Mouse (Mus musculus): ENCODE measurements around the gene Amdhd2. TPM values are rescaled to one million over a fixed set of nuclear protein-coding genes. Genes with fewer than 3 reads are reported as not detected.
A peak's percentile ranks its signal among the peaks of the same experiment; 100 is the strongest.

Gene Amdhd2
- 35.6 and 41.2 TPM in 2 replicates for polyA plus RNA-seq (2016; fragmentation: Nextera tagmentation; extraction: Ambion mirVana)

DNA sequence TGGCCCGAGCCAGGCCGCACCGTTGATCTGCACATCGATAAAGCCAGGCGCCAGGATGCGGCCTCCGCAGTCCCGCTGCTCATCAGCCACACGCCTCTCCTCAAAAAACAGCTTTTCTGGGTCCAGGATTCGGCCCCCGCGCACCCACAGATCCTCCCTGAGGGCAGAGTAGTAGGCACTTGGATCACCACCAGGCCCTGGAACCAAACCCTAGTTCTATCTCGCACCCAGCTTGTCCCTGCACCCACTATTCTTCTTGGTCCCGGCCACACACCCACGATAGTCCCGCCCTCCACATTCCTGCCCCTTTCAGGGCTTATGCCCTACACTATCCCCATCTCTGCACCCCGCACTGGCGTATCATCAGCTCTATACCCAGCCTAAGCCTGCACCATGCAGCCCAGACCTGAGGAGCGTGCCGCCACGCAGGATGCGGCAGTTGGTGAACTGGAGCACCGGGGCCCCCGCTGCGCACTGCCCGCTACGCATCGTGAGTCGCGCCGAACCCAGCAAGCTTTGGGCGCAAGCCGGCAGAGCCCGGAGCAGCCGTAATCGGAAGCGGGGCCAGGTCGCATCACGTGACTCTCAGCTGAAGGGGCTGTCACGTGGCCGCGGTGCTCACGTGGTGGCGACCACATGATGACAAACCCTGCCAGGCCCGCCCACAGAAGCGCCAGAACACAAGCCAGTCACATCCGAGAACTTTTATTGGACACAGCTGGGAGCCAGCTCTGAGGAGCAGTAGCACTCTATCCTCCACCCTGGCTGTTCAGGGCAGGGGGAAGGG, at the start of gene Amdhd2:
Amdhd2 (minus strand) TSS at position 591 of the 787 bp plus-strand sequence.
- 1% methylated on average over 47 of the region's 47 CpGs for whole genome bisulfite sequencing
- Histone ChIP-seq H3K4me3 (peak within 1 kb of the TSS; percentile 81), H3K9ac (peak within 1 kb of the TSS; percentile 84), H3K27ac (peak within 1 kb of the TSS; percentile 87), H3K4me1 (peaks cover 21% of the 10 kb centered on the region), H3K9me3 (replicated peaks) (no peaks in the 10 kb centered on the region), H3K4me2 (replicated peaks) (peak within 1 kb of the TSS; percentile 97), H3K27me3 (no peaks in the 10 kb centered on the region), H3K36me3 (peaks cover 14% of the 10 kb centered on the region; the same call in 1 of the 2 replicates)
- peak; percentile 93 for ATAC-seq (ENCODE audit: low FRiP score)

DNA sequence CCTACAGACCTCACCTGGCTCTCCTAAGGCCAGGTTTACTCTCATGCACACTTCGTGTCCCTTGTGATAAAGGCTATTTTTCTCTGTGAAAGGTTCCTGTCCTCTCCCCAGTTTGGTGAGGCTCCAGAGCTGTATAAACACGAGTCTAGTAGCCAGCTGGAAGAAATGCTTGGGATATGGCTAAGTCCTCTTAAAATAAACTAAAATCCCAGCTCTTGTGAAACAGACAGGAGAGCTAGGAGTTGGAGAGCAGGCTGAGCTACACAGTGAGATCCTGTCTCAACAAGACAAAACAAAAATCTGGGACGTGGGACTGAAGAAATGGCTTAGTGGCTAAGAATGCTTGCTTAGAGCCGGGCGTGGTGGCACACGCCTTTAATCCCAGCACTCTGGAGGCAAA, 49.6 kb upstream of the Amdhd2 start:
- peaks cover 32% of the 10 kb centered on the region for H3K36me3 ChIP-seq
- H3K4me2 ChIP-seq (replicated peaks), result no peak overlapping the region
- H3K4me3 ChIP-seq, result no peak overlapping the region
- H3K4me1 ChIP-seq, result peaks cover 43% of the 10 kb centered on the region
- WGBS, result 81% methylated on average over 6 of the region's 6 CpGs
- no peak for ATAC-seq (ENCODE audit: low FRiP score)
- H3K27ac ChIP-seq, result no peak overlapping the region
- H3K27me3 ChIP-seq, result peaks cover 13% of the 10 kb centered on the region
- H3K9me3 ChIP-seq (replicated peaks), result no peaks in the 10 kb centered on the region
- no peak overlapping the region for H3K9ac ChIP-seq

DNA sequence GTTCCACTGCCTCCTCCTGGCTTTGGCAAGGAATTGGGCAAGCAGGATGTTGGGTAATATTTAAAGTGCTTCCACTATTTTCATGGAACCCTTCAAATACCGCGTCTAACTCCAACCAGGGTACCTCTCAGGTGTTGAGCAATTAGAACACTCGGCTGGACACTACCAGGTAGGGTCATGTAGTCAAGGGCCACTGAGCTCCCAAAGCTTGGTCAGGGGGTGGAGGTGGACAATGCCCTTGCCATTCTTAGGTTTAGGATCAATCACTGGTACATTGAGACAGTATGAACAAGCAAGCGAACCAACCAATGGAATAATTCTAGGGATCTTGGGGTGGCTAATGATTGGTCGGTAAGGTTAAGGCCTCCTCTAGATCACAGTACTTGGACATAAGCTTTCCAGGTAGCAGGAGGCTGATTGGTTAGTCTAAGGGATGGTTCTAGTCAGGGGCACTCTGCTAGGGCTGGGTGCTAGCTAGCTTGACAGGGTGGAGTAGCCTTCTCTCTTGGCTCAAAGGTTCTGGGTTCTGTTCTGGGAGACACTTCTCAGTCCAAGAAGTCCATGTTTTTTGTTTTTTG, 49.0 kb upstream of the Amdhd2 start:
- no peak overlapping the region for H3K27ac ChIP-seq

DNA sequence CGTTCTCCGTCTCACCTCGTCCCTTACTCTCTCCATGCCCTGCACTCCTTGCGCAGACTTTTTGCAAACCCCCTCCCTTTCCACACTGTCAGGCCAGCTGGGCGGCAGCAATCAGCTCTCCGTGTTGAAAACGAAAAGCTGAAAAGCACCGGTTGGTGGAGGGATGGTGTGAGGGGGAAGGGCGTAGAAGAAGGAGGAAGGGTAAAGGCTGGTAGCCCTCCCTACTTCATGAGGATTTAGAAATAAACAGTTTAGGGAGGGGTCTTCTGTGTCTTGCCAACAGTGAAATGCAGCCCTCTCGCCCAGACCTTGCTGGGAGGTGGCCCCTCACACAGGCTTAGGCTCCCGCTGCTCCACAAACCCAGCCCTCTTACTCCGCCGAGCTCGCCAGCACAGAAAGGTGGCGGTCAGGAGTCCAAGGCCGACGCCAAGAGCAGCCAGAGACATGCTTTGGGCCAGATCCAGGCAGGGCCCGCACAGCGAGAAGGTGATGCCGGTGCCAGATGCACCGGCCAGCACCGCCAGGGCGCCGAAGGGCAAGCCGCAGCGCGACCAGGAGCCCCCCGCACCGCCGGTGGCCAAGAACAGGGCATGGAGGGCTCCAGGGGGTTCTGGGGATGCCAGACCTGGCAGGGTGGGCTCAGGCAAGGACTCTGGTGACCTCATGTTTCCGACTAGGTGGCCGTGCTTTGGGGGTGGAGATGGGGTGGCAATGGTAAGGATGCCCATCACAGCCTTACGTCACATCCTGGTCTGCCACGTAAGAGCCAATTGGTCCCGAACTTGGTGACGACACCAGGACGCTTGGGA, 48.3 kb upstream of the Amdhd2 start:
- no peaks in the 10 kb centered on the region for H3K9me3 ChIP-seq (replicated peaks)
- H3K27me3 ChIP-seq, result peaks cover 27% of the 10 kb centered on the region
- H3K4me3 ChIP-seq, result peak overlapping the region; percentile 53
- peak overlapping the region; percentile 80 for H3K9ac ChIP-seq
- H3K4me1 ChIP-seq, result peaks cover 56% of the 10 kb centered on the region
- WGBS, result 2% methylated on average over 37 of the region's 37 CpGs
- H3K4me2 ChIP-seq (replicated peaks), result peak overlapping the region; percentile 96
- ATAC-seq (ENCODE audit: low FRiP score), result peak; percentile 29; the same call in 1 of the 2 replicates
- peak overlapping the region; percentile 79 for H3K27ac ChIP-seq
- peaks cover 19% of the 10 kb centered on the region for H3K36me3 ChIP-seq

More for the DNA sequence above, 49.0 kb upstream of the Amdhd2 start:
- Histone ChIP-seq H3K27me3 (peaks cover 20% of the 10 kb centered on the region), H3K4me3 (peak overlapping the region; percentile 53), H3K4me2 (replicated peaks) (peak overlapping the region; percentile 96), H3K9ac (no peak overlapping the region), H3K36me3 (peaks cover 26% of the 10 kb centered on the region), H3K4me1 (peaks cover 50% of the 10 kb centered on the region), H3K9me3 (replicated peaks) (no peaks in the 10 kb centered on the region)
- ATAC-seq (ENCODE audit: low FRiP score), result 0 out of 2 replicates have a peak, but pooled peaks have one; percentile 1
- WGBS, result 29% methylated on average over 5 of the region's 5 CpGs

DNA sequence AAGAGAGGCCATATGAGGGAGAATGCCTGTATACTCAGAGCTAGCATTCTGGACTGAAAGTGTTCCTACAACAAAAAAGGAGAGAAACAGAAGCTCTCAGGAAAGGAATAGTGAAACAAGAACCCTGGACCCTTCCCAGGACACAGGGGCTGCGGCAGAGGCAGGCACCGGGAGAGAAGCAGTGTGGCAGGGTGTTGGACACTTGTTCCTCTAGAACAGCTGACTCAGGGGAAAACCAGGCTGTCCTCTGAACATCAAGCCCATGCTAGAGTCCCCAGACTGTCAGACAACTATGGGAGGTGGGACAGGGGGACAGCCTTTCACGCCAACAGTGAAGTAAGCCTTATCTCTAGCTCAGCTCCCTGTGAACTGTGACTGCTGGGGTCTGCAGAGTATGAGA, 47.0 kb upstream of the Amdhd2 start:
- Histone ChIP-seq H3K4me2 (replicated peaks) (peak overlapping the region; percentile 96; the same call in 1 of the 2 replicates), H3K9ac (no peak overlapping the region), H3K4me3 (no peak overlapping the region), H3K27ac (peak overlapping the region; percentile 60), H3K36me3 (peaks cover 7% of the 10 kb centered on the region), H3K27me3 (peaks cover 31% of the 10 kb centered on the region), H3K4me1 (peaks cover 69% of the 10 kb centered on the region), H3K9me3 (replicated peaks) (no peaks in the 10 kb centered on the region)
- ATAC-seq (ENCODE audit: low FRiP score), result no peak
- WGBS, result 71% methylated on average over 3 of the region's 3 CpGs

DNA sequence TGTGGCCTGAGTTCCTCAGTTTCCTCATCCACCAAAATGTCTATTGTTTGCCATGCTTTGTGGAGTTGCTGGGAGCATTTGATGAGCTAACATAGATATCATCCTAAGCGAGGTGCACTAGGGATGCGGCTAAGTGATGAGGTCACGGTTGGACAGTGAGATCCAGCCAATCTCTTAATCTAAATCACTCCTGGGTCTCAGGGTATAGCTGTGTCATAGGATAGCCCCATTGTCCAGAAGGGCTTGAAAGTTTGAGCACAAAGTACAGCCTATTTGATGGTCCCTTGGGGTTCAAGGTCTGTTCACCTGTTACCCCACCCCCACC, 46.3 kb upstream of the Amdhd2 start:
- peak overlapping the region; percentile 86 for H3K27ac ChIP-seq
- H3K36me3 ChIP-seq, result no peaks in the 10 kb centered on the region
- no peaks in the 10 kb centered on the region for H3K9me3 ChIP-seq (replicated peaks)
- H3K9ac ChIP-seq, result no peak overlapping the region
- H3K4me3 ChIP-seq, result 0 out of 2 replicates have a peak overlapping the region, but pooled peaks have one; percentile 71
- H3K4me1 ChIP-seq, result peaks cover 73% of the 10 kb centered on the region
- H3K27me3 ChIP-seq, result peaks cover 31% of the 10 kb centered on the region
- ATAC-seq (ENCODE audit: low FRiP score), result no peak
- WGBS, result 68% methylated on average over 3 of the region's 3 CpGs
- peak overlapping the region; percentile 90; the same call in 1 of the 2 replicates for H3K4me2 ChIP-seq (replicated peaks)

DNA sequence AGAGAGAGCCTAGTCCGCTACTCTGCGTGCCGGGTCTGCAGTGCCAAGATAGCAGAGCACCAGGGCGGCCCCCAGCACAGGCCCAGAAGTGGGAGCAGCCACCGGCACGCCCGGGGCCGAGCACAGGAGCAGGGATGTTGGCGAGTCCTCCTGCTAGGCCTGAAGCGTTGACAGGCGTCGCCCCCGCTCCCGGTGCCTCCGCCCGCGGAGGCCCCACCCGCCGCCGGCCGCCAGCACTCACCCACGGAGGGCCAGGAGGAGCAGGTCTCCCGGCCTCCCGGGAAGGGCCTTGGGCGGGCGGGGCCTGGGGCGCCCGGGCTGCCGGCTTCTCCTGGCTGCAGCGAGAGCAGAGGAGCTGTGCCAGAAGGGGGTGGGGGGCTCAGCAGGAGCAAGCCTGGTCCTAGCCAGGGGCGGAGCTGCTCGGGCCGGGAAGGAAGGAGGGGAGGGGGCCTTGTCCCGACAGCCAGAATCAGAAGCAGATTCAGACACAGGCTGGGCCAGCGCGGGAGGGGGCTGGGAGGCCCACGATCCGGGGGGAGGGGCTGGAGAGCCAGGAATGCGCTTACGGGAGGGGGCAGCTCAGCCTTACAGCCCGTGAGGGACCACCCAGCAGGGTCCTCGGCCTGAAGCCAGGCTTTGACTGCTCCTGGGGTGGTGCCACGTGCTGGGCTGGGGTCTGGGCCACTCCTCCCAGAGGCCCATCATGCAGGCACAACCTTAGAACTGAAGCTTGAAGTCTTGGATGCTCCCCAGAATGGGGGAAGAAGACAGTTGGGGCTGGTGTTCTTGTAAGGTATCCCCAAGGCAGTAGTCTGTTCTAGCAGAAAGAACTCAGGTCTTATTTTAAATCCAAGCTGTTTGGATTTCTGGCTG, 45.7 kb upstream of the Amdhd2 start, which contains the start of gene Ntn3:
Ntn3 (minus strand) TSS at position 489 of the 873 bp plus-strand sequence.
- Histone ChIP-seq H3K36me3 (no peaks in the 10 kb centered on the region), H3K9ac (peak within 1 kb of the TSS; percentile 84), H3K4me2 (replicated peaks) (peak within 1 kb of the TSS; percentile 90), H3K4me1 (peaks cover 79% of the 10 kb centered on the region), H3K27ac (peak within 1 kb of the TSS; percentile 86), H3K4me3 (peak within 1 kb of the TSS; percentile 71), H3K9me3 (replicated peaks) (no peaks in the 10 kb centered on the region), H3K27me3 (peaks cover 31% of the 10 kb centered on the region)
- WGBS, result under 1% methylated on average over 39 of the region's 43 CpGs
- ATAC-seq (ENCODE audit: low FRiP score), result peak; percentile 32

DNA sequence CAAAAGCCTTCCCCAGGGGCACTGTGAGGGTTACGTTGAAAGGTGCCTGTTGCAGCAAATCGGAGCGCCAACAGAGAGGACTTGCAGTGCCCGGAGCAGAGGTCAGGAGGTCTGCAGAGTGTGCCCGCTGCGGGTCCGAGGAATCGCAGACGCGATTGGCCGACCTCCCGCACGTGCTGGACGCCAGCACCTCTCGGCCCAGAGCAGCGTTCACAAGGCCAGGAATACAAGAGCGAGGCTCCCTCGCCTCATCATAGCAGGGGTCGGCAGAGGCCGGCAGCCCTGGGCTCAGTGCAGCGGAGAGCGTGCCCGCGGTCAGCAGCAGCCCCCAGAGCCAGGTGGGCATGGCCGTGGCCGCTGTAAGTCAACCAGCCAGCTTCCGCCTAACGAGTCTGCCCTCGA, 45.1 kb upstream of the Amdhd2 start:
- 0 out of 2 replicates have a peak, but pooled peaks have one; percentile 0 for ATAC-seq (ENCODE audit: low FRiP score)
- Histone ChIP-seq H3K27me3 (peaks cover 31% of the 10 kb centered on the region), H3K36me3 (no peaks in the 10 kb centered on the region), H3K27ac (peak overlapping the region; percentile 86), H3K4me3 (peak overlapping the region; percentile 71), H3K9ac (peak overlapping the region; percentile 84), H3K4me2 (replicated peaks) (peak overlapping the region; percentile 90), H3K9me3 (replicated peaks) (no peaks in the 10 kb centered on the region), H3K4me1 (peaks cover 85% of the 10 kb centered on the region)
- 2% methylated on average over 29 of the region's 29 CpGs for WGBS

DNA sequence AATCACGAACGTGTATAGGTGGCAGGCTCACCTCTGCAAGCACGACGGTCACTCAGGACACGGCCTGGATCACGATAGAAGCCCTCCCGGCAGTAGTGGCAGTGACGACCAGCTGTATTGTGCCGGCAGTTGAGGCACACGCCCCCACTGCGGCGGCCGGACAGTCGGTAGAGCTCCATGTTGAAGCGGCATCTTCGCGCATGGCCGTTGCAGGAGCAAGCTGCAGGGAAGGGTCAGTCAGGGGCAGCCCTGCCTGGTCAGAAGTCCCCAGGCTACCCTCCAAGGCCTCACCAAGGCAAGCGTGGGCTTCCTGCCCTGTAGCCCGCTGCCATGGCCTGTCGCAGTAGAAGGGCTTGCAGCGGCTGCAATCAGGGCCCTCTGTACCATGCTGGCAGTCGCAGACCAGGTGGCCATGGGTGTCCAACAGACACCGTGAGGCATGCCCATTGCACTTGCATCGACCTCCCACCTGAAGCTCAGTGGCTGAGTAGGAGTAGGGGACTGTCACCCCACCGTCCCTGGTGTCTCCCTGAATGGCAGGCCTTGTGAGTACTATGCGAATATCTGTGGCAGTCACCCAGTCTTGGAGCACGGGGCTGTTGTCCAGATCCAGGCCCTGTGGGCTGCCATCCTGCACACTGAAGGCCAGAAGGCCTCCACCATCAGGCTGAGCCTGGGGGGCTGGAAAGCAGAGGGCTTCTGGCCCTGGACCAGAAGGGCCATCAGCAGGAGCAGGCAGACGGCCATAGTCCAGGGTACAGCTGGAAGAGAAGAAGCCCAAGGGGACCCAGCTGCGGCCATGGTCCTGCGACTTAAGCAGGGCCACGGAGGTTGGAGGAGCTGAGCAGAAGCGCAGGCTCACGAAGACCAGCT, 44.4 kb upstream of the Amdhd2 start:
- H3K27ac ChIP-seq, result peak overlapping the region; percentile 86
- ATAC-seq (ENCODE audit: low FRiP score), result no peak

DNA sequence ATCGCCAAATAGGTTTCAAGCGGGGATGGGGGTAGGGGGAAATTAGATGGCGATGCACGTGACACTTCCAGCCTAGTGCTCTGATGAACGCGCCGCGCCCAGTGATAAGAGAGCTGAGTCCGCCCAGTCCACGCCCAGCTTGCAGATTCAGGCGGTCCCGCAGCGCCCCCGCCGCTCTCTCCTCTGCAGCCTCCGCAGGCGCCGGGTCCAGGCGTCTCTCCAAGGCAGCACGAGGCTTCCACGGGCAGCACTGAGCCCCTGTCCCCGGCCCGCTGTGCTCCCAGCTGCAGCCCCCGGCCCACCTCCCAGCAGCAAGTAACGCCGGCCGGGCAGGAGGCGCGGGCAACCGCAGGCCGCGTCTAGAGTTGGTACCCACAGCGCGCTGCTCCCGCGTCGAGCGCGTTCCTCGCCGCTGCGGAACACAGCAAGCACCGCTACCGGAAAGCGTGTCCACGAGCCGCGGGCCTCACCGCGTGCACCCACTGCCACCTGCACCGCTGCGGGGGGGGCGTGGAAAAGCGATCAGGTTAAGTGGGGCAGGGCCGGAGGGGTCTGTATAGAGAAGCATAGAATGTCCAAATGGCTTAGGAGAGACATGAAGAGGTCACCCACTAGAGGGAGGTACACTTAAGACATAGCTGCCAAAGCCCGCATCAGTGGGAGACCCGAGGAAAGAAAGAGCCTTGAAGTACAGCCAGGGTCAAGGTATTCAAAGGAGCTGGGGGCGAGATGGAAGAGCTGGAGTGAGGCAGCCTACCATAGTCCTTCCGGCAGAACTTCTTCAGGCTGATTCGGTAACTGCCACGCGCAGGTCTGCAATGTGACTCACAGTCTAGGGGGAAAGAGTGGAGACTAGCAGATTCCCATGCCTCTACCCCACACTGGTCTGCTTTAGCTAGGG, 43.1 kb upstream of the Amdhd2 start:
- peaks cover 82% of the 10 kb centered on the region for H3K4me1 ChIP-seq

More for the DNA sequence above, 44.4 kb upstream of the Amdhd2 start:
- 54% methylated on average over 34 of the region's 34 CpGs for WGBS
- Histone ChIP-seq H3K9ac (peak overlapping the region; percentile 84), H3K4me2 (replicated peaks) (peak overlapping the region; percentile 90), H3K27me3 (peaks cover 31% of the 10 kb centered on the region), H3K4me1 (peaks cover 90% of the 10 kb centered on the region), H3K9me3 (replicated peaks) (no peaks in the 10 kb centered on the region), H3K4me3 (peak overlapping the region; percentile 71), H3K36me3 (no peaks in the 10 kb centered on the region)

More for the DNA sequence above, 43.1 kb upstream of the Amdhd2 start:
- Histone ChIP-seq H3K9ac (peak overlapping the region; percentile 71), H3K9me3 (replicated peaks) (no peaks in the 10 kb centered on the region), H3K27me3 (peaks cover 31% of the 10 kb centered on the region), H3K4me2 (replicated peaks) (peak overlapping the region; percentile 90), H3K36me3 (no peaks in the 10 kb centered on the region), H3K4me3 (peak overlapping the region; percentile 71), H3K27ac (peak overlapping the region; percentile 68)
- WGBS, result 5% methylated on average over 62 of the region's 62 CpGs
- peak; percentile 27; the same call in 1 of the 2 replicates for ATAC-seq (ENCODE audit: low FRiP score)
